Mouse (Mus musculus) layer of hippocampus, postnatal 14 days (tissue): ENCODE data around the gene Trim30b. TPM values are rescaled to one million over a fixed set of nuclear protein-coding genes. Genes with fewer than 3 reads are reported as not detected.
"Not testable (repeated sequence)": the region's sequence is repeated elsewhere in the genome, so short reads cannot be mapped to it uniquely, and the experiment has no call there.

Experiments
- DNase-seq, 2 experiments: peaks; one replicate each; pipeline ENCODE4 v3.0.0; 2021 to 2022; ENCODE audit warnings: low spot score in 2 of 2, mixed read lengths in 1 of 2
- long read RNA-seq, 2 experiments: library from polyadenylated mRNA; stranded (forward); transcript quantifications; one replicate each; pipeline ENCODE4 v2.0.0; 2021
- total RNA-seq, 2 experiments: library from RNA; stranded (reverse); gene quantifications; 2 replicates each; pipeline ENCODE4 v1.2.3; 2021

The Trim30b gene
- not detected for total RNA-seq
- long read RNA-seq, experiment 1 = 0 reads
- long read RNA-seq, experiment 2 = 0 reads

DNA sequence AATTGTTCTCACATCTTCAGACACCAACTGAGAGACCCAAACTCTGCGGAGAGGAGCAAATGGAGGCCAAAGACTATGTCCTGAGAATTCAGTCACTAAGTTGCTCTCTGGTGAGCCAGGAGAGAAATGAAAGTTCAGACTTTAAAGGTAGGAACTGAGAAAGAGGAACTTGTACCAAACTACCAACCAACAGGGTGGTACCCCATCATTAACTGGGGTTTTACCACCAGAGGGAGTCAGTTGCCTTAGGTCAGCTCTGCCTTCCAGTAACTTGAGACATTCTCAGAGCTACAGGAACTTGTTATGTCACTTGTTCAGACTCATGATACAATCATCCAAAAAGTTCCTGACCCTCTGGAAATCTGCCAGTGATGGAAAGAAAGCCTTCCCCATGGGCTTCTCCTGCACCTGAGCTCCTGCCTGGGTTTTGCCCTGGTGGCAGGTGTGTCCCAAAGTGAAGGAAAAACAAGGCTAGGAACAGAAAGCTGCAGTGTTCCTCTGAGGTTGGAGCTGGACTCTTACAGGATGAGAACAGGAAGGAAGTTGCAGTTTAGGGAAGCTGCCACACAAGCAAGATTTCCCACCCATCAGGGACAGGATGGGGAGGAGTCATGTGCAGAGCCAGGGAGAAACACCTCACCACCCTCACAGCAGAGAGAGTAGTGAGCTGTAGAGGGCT is at the start of gene Trim30b:
TSS of gene Trim30b (minus strand) at position 149 of the 679 bp plus-strand sequence.
- peak; percentile 1 for DNase-seq

DNA sequence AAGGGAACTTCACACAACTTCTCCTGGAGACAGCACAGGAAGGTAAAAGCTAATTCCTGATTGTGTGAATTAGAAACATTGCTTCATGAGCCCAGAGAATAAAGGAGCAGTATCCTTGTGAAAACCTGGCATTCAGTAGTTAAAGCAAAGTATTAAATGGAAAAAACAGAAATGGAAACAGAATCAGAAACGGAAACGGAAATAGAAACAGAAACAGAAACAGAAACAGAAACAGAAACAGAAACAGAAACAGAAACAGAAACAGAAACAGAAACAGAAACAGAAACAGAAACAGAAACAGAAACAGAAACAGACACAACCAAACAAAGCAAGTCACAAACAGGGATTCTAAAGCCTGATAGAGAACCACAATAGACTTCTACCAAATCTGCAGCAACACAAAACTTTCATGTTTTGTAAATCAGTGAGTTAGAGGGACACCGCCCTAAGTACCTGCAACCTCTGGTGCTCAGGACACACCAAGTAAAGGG is 34.8 kb upstream of the Trim30b start:
- no peak for DNase-seq

DNA sequence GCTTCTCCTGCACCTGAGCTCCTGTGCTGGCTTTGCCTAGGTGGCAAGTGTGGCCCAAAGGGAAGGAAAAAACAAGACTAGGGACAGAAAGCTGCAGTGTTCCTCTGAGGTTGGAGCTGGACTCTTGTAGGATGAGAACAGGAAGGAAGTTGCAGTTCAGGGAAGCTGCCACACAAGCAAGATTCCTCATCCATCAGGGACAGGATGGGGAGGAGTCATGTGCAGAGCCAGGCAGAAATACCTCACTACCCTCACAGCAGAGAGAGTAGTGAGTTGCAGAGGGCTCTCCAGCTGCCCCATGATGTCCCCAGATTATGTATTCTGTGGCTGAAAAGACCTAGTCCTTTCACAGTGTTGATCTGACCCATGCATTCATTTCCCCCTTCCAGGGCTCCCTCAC is 31.5 kb upstream of the Trim30b start:
- no peak for DNase-seq

DNA sequence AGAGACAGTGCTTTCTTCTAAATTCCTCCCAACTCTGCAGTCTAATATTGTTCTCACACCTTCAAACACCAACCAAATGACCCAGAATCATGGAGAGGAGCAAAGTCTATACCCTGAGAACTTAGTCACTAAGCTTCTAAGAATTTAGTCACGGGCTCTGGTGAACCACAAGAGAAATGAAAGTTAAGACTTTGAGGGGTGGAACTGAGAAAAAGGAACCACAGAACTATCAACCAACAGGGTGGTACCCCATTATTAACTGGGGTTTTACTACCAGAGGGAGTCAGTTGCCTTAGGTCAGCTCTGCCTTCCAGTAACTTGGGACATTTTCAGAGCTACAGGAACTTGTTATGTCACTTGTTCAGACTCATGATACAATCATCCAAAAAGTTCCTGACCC is 31.0 kb upstream of the Trim30b start, which contains the start of gene Trim30c:
TSS of gene Trim30c (minus strand) at position 140 of the 400 bp plus-strand sequence.
- no peak for DNase-seq

DNA sequence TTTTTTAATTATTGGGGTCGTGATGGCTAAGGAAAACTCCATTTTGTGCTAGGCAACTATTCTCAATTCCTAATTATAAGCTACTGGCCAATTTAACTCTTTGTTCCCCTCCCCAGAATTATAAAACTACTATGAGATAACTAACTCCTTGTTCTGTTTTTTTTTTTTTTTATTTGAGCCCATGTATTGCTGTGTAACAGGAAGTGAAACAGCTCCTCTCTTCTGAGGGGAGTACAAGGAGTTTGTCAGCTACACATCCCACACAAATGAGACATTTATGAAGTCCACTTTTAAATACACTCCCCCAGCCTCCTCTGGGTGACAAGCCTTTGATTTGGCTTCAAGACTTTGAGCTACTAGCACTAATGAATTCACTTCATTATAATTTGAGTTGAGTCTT is 28.8 kb upstream of the Trim30b start:
- no peak for DNase-seq

DNA sequence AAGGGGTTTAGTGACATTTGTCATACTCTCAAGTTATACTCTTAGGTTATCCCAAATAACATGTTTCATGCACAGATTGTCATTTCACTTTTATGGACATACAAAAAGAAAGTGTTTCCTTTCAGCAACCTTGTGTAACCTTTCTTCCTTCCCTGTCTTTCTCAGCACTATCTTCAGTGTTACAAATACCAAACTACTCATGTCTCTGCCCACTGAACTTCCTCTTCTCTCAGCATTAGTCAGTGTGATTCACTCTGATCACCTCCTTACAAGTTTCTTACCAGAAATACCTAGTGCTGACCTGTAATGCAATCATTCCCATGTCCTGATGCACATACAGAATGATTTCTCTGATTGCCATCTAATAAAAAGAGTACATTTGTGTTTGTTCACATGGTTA is 3.3 kb downstream of the Trim30b start:
- DNase-seq = no peak

DNA sequence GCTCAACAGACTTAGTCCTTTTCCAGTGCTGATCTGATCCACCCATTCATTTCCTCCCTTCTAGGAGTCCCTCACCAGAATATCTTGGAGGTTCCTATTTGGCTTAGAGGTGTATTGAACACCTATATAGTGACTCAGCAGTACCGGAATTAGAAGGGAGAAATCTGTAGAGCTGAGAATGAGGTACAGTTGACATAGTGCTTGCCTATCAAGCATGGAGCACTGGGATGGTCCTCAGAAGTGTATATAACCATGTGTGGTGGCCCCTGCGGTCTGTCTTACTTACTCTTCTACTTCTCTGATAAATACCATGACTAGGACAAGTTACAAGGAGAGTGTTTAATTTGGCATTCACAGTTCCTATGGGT is 16.1 kb downstream of the Trim30b start:
- no peak for DNase-seq

DNA sequence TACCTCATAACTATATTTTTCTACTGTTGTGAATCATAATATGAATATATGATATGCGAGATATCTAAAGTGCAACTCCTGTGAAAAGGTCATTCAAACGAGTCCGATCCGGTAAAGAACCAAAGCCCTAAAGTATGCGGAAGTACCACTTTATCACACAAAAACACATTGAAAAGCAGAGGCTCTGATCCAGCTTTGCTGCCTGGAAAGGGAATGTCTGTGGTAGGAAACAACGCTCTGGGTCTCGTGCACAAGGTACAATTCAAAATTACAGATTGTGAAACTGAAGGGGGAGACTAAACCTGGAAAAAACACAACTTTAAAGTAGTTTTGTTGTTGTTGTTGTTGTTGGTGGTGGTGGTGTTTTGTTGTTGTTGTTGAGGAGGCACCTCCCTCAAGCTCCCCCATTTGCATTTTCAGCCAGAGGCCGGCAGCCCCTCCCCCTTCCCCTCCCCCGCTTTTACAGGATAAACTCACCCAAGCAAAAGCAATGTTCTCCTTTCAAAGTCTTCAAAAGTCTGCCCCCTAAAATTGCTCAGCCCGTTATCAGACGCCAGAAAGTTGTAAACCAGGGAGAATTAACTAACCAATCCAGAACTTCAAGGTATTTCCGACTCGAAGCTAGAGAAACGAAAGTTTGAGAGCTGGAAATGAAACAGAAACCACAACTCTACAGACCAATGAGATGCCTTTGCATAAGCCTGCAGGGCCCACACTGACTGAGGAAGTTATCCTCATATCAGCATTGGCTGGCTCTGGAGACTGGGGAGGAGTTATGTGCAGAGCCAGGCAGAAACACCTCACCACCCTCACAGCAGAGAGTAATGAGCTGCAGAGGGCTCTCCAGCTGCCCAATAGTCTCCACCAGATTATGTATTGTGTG is 16.7 kb downstream of the Trim30b start, which contains the start of gene Trim12c:
TSS of gene Trim12c (minus strand) at position 646 of the 883 bp plus-strand sequence.
- peak; percentile 2 to 17 for DNase-seq

DNA sequence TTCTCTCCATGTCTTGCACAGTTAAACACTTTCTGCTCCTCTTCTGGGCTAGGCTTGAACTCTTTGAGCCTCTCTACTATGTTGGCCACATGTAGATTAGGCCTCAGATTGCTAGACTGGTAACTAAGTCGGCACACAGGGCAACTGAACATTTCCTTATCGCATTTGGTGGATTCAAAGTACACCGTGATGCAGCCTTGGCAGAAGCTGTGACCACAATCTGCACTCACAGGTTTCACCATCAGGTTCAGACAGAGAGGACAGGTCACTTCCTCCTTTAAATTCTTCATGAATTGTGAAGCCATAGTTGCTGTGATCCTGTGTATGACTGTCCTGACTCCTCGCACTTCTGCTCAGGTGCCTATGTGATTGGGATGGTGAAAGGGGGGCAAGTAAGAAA is 21.6 kb downstream of the Trim30b start:
- not testable (repeated sequence) for DNase-seq

DNA sequence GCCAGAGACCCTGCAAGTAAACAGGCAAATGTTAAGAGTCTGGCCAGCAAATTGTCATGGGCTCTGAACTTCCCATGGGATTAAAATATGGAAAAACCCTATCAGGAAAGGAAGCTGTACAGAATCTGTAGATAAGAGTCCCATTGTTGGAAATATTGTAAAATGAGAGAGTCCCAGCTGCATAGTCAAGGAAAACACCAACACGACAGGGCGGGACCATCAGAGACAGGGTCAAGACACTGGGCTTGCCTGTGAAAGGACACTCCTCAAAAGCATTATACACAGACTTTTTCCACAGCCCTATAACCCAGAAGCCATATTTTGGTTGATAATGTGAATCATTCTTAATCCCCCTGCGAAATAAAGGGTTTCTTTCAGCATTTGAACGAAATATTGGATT is 28.9 kb downstream of the Trim30b start:
- DNase-seq = not testable (repeated sequence)

DNA sequence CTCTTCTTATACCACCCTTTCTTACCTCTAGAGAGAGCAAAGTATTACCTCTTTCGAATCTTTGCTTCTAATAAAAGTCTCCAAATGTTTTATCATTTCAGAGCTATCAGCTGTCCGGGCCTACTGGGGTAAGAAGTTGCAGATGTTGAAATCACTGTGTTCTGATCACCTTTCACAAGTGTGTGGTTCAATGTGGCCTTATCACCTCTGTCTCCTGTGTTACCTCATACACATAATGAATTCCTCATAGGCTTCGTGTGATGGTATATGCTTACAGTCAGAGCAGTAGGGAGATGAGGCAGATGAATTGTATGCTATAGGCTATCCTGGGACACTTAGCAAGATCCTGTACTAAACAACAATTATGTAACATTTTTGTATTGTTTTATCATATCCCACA is 34.1 kb downstream of the Trim30b start:
- DNase-seq = not testable (repeated sequence)

DNA sequence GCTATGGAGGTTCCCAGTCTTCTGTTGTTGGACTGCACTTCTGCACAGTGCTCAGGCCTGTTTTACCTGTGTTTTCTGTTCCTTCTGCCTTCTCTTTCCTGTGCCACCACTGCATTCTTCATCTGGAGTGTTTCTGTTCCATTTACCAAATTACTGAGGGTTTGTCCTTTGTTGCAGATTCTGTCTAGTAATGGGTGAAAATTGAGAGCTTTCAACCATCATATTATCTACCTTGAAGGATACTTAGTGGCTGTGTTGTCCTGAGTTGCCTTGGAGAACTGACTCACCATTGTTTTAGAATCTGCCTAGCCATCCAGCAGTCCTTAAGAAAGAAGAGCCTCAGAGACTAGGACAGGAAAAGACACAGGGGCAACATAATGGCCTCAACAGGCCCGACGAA is 40.5 kb downstream of the Trim30b start, which contains the start of gene Trim34b:
TSS of gene Trim34b (plus strand) at position 301 of the 400 bp plus-strand sequence.
- DNase-seq = not testable (repeated sequence)

DNA sequence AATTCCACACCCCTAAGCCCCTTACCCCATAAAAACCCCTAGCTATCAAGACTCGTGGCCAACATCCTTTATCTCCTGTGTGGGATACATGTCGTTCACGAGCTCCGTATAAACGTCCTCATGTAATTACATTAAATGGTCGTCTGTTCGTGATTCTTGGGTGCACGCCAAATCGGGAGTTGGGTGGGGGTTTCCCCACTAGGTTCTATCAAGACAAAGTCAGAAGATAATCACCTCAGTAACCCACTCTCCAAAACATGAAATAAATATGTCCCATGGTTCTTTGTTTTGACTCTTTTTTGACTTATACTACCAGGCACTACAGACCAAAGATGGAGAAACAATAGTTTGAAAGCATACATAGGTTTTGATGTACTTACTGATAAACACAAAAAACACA is 47.7 kb downstream of the Trim30b start:
- DNase-seq = no peak

DNA sequence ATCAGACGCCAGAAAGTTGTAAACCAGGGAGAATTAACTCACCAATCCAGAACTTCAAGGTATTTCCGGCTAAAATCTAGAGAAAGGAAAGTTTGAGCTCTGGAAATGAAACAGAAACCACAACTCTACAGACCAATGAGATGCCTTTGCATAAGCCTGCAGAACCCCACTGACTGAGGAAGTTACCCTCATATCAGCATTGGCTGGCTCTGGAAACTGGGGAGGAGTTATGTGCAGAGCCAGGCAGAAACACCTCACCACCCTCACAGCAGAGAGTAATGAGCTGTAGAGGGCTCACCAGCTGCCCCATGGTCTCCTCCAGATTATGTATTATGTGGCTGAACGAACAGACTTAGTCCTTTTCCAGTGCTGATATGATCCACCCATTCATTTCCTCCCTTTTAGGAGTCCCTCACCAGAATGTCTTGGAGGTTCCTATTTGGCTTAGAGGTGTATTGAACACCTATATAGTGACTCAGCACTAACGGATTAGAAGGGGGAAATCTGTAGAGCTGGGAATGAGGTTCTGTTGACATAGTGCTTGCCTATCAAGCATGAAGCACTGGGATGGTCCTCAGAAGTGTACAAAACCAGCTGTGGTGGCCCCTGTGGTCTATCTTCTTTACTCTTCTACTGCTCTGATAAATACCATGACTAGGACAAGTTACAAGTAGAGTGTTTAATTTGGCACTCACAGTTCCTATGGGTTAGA is 54.2 kb downstream of the Trim30b start, which contains the start of gene Trim12a:
TSS of gene Trim12a (minus strand) at position 98 of the 712 bp plus-strand sequence.
- DNase-seq = not testable (repeated sequence)

DNA sequence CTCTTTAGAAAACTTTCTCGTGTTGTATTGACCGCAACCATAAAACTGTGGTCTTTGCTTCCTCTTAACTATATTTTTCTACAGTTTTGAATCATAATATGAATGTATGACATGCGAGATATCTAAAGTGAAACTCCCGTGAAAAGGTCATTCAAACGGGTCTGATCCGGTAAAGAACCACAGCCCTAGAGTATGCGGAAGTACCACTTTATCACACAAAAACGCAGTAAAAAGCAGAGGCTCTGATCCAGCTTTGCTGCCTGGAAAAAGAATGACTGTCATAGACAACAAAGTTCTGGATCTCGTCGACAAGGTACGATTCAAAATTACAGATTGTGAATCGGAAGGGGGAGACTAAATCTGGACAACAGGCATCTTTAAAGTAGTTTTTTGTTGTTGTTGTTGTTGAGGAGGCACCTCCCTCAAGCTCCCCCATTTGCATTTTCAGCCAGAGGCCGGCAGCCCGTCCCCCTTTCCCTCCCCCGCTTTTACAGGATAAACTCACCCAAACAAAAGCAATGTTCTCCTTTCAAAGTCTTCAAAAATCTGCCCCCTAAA is 54.8 kb downstream of the Trim30b start:
- DNase-seq = no peak

Other genes with a start within 250 kb of the Trim30b start
- gene Ubqln5, start 240.1 kb downstream of the Trim30b start, total RNA-seq = not detected
- not detected for gene Olfr643, start 232.5 kb downstream of the Trim30b start, total RNA-seq
- not detected for gene Ubqln3, start 226.6 kb downstream of the Trim30b start, total RNA-seq
- gene Ubqlnl, start 219.3 kb downstream of the Trim30b start, total RNA-seq = not detected
- not detected for gene Olfm5, start 205.1 kb downstream of the Trim30b start, total RNA-seq
- gene Olfr648, start 186.5 kb downstream of the Trim30b start, total RNA-seq = under 1 TPM; 0.17 to 0.44 TPM
- gene Olfr649, start 173.9 kb downstream of the Trim30b start, total RNA-seq = not detected
- gene Trim6, start 151.1 kb downstream of the Trim30b start, total RNA-seq = under 1 TPM; 0.28 to 0.33 TPM
- gene Trim34a, start 125.4 kb downstream of the Trim30b start, total RNA-seq = 1 to 10 TPM in 1 of 2 experiments, under 1 TPM in 1; 0.76 to 1.0 TPM
- gene Trim5, start 81.8 kb downstream of the Trim30b start, total RNA-seq = under 1 TPM; 0.25 to 0.55 TPM
- gene Trim12a, start 54.4 kb downstream of the Trim30b start, total RNA-seq = 1 to 10 TPM; 2.0 to 2.1 TPM
- not detected for gene Trim34b, start 40.4 kb downstream of the Trim30b start, total RNA-seq
- 1 to 10 TPM; 1.5 to 2.0 TPM for gene Trim12c, start 16.5 kb downstream of the Trim30b start, total RNA-seq
- not detected for gene Trim30c, start 31.0 kb upstream of the Trim30b start, total RNA-seq
- under 1 TPM; 0.52 to 0.74 TPM for gene Trim30a, start 95.3 kb upstream of the Trim30b start, total RNA-seq
- under 1 TPM; 0.14 to 0.31 TPM for gene Trim30d, start 138.0 kb upstream of the Trim30b start, total RNA-seq
- gene Olfr651, start 180.2 kb upstream of the Trim30b start, total RNA-seq = not detected
- not detected for gene Olfr652, start 191.0 kb upstream of the Trim30b start, total RNA-seq
- gene Olfr653, start 207.4 kb upstream of the Trim30b start, total RNA-seq = not detected
- gene Olfr654, start 217.1 kb upstream of the Trim30b start, total RNA-seq = not detected
- not detected for gene Olfr655, start 231.9 kb upstream of the Trim30b start, total RNA-seq
- not detected for gene Olfr656, start 244.1 kb upstream of the Trim30b start, total RNA-seq